Mouse (Mus musculus): ENCODE measurements around the gene Lman1l.
A peak's percentile ranks its signal among the peaks of the same experiment; 100 is the strongest.

Gene Lman1l

DNA sequence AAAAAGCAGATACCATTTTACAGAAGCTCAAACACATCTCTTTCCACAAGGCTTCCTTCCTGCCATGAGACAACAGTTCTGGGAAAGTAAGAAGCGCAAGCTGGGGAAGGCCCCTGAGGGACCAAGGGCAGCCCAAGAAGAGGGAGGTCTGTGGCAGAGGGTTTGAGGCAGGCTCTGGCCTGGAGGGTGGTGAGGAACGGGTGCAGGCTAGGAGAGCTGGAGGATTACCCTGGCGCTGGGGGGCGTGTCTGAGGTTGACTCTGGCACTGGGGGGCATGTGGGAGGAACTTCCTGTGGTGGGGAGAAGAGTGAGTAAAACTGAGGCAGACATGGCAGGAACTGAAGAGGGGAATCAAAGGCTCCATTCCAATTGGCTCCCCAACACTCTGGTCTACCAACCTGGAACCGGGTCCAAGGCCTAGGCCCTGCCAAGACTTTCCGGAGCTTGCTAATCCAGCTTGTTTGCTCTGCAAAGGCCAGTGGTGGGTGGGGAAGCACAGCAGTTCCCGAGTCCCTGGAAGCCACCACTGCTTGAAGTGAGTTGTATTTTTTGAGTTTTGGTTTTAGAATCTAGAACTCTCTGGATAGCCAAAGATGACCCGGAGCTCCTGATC, 2.9 kb downstream of the Lman1l start:
- DNase-seq, result no peak

DNA sequence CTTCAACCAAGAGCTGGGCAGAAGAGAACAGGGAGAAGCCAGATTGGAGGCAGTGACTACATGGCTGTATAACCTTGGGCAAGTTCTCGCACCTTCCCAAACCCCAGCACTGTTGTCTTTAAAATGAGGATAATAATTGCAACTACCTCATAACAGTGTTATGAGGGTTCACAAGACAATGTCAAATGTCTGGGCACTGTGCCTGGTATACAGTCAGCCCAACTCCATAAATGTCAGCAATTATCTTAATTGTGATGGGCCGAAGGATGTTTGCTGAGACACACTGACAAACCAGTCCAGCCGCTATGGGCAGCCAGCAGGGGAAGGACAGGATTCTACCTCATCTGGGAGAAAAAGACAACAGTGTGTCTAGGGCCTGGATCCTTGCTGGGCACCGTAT, 5.8 kb downstream of the Lman1l start:
- DNase-seq, result no peak

DNA sequence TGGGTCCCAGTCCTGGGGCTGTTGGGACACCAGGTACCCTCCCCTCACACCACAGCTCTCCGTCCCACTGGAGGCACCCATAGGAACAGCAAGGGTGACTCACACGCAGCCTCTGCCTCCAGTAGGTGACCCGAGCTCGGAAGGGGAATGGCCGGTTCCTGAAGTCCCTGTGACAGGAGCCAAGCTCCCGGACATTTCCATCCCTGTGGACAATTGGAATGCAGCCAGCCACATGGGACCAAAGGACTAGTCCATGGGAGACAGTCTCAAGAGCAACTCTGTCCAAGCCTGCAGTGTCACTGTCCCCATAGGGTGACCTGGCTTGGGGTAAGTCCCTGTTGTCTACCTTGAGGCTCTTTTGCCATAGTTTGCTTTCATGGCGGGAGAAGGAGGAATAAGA, 6.6 kb downstream of the Lman1l start:
- no peak for DNase-seq

DNA sequence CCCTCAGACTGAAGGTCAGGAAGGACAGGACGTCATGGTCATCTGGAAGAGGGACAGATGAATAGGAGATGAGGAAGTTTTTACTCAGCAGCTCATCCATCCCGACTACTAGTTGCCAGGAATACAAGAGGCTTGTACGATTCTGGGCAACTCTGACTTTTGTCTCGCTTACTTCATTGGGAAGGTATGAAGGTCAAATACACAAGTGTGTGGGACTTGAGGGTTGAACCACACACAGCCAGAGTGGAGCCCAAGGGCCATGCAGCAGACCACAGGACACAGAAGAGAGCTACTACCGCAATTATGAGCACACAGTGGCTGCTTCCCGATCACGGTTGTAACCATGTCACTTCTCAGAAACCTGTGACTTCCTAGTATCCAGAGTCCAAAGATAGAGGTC, 8.0 kb downstream of the Lman1l start:
- DNase-seq, result no peak

DNA sequence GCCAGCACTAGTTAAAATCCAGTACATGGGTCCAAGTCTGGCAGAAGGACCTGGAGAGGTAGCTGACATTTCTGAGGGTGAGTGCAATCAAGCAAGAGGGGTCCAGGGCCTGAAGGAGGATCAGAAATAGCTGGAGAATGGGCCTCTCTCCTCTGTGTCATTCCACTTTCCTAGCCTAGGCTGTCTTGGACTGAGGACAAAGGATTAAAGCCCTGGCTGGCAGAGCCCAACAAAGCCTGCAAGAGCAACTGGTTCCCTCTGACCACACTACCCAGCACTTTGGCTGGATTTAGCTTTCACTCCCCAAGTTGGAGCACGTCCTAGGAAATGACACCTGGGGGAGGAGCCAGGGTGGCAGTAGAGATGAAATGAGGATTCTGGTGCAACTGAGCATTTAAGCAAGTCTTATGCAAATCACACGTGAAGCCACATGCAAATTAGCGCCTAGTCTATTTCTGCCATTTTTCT, 10.2 kb downstream of the Lman1l start:
- peak; percentile 68 for DNase-seq

DNA sequence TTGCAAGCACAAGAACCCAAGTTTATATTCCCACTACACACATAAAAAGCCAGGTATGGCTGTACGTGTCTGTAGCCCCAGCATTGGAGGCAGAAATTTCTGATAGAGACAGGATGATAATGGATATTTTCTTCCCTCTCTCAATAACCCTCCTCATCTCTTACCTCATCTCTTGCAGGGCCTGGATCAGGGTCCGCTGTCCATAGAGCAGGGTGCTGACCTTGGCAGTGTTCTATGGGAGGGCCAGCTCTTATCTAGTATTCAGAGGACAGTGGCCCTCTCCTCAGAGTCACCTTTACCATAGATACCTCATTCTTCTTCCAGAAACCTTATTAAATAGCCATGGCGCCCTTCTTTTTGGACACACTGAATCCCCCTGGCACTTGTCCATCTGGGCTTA, 10.8 kb downstream of the Lman1l start:
- no peak for DNase-seq

DNA sequence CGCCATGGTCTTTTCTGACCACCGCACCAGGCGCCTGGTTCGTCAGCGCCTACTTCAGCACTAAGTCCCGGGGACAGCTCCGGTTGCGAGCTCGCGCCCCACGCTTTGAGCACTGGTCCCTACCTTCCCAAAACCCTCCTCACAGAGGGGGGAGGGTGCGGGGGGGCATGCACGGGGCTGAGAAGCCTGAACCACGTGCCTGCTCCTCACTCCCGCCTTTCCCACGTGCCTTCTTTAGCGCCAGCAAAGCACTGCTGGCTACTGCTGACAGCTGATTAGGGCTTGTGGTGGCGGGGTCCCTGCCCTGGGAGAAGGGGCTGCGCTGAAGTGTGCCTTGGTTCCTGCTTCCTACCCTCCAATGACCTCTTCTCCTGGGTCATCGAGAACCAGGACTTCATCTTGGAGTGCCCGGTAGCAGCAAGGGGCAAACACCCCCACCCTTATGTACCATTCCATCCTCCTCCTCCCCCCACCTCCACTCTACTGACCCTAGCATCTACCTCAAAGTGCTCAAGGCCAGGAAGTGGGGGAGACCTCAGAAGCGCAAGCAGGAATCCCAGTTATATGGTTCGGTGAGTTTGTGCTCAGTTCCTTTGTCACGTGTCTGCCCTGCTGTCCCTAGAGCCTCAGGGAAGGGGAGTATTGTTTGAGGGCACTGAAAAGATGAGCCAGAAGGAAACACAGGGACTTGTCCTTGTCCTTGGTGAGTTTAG, 14.3 kb downstream of the Lman1l start, which contains the start of gene Cplx3:
TSS of gene Cplx3 (minus strand) at position 143 of the 713 bp plus-strand sequence.
- no peak for DNase-seq

DNA sequence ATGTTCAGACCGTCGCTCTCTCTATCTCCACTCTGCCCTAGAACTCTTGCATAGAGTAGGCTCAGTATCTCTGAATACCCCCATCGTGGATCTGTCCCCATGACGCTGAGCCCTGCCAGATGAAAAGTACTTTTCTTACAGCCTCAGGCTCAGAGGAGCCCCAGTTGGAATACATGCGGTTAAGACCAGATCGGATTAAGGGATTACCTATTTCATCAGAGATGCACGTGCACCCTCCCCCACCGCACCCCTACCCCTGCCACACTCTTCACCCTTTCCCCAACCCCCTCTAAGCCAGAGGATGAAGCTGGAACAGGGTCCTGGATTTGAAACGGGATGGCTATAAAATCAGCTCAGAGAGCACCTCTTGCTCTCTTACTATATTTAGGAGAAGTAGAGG, 15.1 kb downstream of the Lman1l start:
- no peak for DNase-seq

DNA sequence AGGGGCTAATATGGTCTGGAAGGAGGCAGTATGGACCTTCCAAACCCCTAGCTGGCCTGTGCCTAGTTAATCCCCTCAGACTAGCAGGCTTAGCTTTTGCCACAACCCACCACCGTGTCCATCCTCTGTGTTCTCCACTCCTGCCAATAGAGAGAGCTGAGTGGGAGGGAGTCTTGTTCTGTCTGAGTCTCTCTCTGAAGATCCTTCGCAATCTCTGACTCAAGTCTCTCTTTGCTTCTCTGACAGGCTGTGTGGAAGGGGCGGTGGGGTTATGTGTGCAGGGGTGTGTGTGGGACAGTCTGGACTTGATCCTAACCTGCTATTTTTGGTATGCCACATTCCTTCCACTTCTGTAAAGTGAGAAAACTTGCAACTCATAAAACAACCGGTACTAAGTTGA, 15.7 kb downstream of the Lman1l start:
- no peak for DNase-seq

DNA sequence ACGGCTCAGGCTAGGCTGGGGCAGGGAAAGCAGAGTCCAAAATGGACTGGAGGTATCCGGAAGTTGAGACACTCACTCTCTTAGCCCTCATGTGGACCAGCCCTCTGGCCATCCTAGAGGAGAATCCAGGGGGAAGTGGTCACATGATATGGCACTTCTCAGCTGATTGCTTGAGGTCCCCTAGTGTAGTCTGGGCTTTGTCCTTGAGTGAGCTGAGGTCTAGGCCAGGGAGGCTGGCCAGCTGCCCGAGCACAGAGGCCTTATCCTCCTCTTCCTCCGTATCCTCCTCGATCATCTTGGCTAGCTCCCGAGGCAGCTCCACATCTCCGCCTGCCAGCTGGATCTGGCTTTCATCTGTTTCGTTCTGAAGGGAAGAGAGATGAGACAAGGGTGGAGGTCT, 18.5 kb downstream of the Lman1l start:
- no peak for DNase-seq

DNA sequence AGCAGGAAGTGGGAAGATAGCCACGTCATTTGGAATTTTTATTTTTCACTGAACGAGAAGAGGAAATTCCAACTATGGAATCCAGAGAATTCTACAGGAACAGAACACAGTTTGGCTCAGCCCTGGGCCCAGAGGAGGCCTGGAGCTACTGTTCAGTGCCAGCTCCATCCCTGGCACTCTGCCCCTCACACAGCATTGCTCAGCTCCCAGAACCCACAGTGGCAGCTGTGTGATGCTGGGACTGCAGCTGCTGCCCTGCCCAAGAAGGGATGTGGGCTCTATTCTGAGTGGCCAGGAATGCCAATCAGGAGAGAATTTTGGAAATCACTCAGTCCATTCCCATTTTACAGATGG, 19.2 kb downstream of the Lman1l start:
- no peak for DNase-seq

DNA sequence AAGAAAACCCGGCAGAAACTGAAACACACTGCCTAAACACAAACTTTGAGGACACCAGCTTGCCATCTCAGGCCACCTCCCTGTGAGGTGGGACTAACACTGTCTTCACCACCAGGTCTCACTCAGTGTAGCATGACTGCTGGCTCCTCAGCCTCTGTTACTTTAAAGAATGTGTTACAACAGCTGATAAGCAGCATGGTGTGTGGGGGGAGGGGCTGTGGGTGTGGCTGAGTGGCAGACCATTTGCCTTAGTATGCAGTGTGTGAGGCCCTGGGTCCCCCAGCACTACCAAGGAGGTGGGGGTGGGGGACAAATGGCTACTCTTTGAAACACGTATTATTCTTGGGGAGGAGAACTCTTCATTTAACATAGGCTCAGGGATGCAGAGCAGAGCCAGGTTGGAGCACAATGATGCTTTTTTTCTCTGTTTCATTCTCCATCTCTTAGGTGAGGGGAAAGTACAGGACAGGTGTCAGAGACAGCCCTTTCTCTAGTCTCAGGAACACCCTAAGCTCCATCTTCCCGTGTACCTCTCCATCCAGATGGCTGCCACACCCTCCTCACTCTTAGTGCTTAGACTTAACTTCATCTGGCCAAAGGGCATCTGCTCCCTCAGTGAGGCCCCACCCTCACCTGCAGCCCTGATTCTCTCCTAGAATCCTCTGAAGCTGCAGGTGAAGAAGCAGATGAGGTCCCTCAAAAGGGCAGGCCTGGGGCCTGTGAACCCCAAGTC, 19.8 kb downstream of the Lman1l start:
- DNase-seq, result no peak

DNA sequence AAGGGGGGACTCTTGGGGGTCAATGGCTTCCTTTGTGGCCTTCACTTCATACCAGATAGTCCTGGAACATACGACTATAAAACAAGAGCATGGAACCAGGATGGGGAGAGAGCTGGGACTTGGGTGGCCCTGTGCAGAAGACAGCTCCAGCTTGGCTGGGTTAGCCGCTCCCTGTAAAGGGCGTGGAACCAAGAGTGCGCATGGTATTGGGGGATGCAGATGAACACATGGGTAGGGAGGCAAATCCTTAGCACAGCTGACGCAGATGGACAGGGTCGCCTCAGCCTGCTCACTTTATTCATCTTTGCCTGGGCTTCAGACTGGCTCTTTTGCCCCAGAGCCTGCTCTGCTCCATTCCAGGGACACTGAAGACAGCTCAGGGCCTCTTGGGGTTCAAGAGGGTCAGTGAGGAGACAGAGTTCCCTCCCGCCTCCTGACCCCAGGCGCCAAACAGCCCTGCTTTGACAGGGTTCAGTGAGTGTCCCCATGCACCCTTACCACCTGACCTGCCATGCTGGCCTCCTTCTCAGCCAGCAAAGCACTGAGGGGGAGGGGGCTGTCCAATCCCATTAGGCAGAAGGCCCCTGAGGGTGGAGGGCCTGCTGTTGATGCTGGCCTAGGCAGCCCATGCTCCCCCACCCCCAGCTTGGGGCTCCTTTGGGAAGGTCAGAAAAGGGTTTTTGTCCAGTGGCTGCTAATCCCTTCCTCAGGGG, 21.6 kb downstream of the Lman1l start:
- no peak for DNase-seq

DNA sequence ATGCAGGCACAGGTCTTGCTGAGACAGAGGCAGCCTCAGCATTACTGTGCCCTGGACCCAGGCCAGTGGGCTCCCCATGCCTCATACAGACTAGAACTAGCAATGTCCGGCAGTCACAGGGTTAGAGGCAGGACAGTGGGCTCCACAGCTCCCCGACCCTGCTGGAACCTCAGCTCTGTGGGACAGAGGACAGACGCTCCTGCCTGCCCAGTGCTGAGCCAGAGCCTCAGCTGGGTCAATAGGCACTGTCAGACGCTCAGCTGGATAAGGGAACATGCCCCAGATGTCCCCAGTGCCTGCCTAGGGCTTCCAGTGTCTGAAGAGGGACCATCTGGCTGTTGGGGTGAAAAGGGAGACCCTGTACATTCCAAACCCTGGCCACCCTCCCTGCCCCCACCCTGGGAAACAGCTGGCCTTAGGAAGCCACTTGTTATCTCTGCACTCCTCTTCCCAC, 22.6 kb downstream of the Lman1l start:
- no peak for DNase-seq

DNA sequence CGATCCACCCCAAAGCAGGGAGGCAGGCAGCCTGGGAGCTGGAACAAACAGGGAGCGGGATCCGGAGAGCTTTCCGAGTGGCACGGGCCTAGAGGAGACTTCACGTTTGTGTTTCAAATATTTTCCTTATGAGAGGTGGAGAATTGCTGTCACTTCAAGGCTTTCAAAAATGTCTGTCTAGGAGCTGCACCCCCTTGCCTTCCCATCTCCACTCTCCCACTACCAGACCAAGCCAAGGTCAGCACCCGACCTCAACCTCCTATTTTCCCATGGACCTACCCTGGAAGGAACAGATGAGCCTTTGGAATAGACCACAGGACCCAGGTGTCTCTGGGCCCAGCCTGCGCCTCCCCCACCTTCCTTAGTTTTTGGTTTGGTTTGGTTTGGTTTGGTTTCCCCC, 23.3 kb downstream of the Lman1l start:
- no peak for DNase-seq

DNA sequence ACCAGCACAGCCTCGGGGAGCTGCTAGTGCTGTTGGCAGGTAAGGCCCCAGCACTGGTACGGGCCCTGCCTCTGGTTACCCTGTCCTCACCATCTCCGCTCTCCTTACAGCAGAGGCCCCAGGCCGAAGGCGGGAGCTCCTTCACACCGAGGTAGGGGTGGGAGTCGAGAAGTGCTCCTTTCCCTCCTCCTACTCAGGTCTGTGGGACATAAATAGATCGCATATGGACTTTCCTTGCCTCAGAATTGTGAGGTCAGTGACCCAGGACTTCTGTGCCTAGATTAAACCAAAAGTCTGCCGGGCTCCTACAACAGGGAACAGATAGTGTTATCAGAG, 26.4 kb downstream of the Lman1l start:
- no peak for DNase-seq

DNA sequence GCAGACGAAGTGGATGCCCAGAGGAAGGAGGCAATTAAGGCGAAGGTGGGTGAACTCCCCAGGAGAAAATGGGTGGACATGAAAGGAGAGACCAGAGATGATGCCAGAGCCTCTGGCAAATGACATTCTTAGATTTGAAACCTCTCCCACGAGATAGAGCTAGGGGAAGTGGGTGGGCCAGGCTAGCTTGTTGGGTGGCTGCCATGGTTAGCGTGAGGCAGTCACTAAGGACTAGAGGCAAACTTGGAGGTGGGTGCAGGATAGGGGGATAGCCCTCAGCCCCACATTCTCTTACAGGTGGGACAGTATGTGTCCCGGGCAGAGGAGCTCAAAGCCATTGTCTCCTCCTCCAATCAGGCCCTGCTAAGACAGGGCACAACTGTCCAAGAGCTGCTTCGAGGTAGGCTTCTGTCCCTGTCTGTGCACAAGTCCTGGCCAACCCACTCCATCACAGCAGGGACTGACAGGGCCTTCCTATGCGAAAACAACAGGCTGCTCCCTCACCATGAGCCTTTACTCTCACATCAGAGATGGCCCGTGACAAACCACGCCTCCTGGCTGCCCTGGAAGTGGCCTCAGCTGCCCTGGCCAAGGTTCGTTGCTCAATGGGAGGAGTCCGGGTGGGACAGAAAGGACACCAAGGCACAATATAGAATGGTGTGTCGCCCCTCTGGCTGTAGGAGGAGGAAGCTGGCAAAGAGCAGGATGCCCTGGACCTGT, 27.0 kb downstream of the Lman1l start:
- no peak for DNase-seq

DNA sequence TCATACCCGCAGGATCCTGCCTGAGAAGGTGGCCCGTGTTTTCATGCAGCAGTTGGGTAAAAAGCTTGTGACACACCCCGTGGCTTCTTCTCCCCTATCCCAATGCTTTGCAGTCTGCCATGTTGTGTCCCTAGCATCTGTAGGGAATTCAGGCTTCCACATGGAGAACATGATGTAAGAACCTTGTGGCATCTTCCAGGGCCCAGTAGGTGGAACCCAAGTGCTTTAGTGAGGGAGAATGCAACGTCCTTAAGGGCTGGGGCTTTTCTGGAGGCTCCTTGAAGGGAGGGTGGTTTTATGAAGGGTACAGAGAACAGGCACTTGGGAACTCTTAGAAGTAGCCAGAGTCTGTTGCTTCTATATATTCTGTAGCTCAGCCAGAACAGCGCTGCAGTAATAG, 29.8 kb downstream of the Lman1l start:
- DNase-seq, result no peak

DNA sequence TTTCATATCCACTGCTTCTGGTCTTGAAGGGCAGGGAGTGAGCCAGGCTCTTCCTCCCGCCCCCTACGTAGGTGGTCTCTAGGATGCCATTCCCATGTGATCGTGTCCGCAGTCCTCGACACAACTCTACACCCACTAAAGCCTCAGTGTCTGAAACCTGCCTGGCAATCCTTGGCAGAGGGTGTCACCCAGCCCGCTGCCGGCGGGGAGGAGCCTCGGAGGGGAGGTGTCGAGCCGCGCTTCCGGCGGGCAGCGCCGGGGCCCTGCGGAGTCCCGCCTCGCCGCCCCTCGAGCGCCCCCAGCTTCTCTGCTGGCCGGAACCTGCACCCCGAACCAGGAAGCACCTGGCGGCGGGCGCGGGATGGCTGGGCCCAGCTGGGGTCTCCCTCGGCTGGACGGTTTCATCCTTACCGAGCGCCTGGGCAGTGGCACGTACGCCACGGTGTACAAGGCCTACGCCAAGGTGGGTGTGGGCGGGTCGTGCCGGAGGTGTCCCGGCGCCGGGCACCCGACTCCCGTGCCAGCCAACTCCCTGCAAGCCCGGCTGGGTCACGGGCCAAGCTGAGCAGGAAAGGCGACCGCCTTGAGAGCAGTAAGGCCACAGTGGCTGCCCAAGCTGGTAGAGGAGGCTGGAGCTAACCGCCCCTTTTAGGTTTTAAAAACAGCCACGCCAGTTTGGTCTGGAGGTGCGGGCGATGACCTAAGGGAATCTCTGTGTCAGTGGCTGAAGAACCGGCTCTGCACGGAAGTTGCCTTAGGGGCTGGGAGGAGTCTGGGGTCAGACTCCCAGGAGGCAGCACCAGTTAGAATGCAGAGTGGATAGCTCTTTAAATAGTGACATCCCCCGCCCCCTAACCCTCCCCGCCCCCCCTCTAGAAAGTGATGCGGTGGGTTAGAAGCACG, 31.1 kb downstream of the Lman1l start, which contains the start of gene Ulk3:
TSS of gene Ulk3 (plus strand) at position 229 of the 903 bp plus-strand sequence.
- peak; percentile 81 for DNase-seq

DNA sequence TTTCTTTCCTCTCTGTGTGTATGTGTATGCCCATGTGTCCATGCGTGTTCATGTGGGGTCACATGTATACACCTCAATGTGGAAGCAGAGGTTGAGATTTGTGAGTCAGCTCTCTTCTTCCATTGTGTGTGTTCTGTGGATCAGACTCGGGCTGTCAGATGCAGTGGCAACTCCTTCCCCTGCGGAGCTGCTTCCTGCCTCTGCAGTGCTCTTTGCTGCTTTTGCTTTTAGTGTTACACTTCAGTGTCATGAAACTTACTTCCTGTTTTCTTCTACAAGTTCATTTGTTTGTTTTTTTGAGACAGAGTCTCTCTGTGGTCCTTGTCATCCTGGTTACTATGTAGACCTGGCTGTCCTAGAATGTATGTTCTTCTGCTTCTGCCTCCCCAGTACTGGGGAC, 35.6 kb downstream of the Lman1l start:
- DNase-seq, result no peak

DNA sequence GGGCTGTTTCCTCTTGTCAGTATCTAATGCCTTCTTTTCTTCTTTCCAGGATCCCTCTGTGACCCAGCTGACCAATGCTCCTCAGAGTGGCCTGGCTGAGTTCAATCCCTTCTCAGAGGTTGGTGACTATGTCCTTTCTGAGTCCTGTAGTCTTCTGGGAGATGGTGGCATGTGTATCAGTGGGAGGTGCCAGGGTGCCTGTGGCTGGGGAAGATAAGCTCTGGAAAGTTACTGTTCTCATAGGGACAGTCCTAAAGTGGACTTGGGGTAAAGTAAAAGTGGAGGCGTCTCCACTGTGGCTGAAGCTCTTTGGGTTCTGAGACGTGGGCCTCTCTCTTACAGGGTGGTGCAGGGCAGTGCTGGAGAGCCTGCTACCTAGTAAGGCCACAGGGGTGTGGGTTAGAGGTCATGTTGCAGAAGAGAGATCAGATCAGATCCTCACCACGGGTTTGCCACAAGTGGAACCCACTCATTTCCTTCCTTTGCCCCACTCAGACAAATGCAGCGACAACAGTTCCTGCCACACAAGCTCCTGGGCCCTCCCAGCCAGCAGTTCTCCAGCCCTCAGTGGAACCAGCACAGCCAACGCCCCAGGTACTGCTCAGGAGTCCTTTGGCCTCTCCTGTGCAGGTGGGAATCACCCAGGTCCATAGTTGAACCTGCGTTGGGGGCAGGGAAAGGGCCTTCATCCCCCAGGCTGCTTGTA, 43.3 kb downstream of the Lman1l start:
- no peak for DNase-seq
